Mouse (Mus musculus): ENCODE results near the gene Dcaf5.

The Dcaf5 gene

DNA sequence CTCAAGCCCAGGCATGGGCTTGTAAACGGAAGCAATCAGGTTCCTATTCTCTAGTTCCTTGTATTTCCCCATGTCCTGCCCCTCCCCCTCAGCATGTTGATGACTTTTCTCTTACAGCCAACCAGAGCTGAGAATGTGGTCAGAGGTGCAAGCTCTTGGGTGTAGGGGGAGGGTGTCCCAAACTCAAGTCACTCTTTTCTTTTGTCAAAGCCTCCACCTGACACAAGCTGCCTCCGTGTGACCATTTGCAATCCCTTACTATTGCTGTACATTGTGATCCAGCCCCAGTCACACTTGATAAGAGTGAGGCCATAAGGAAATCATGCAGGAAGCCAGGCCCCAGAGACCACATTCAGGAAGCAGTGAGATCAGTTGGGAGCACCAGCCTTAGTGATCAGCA lies 104.8 kb downstream of the Dcaf5 start:
- DNase-seq (ENCODE audit: low read depth): no peak

DNA sequence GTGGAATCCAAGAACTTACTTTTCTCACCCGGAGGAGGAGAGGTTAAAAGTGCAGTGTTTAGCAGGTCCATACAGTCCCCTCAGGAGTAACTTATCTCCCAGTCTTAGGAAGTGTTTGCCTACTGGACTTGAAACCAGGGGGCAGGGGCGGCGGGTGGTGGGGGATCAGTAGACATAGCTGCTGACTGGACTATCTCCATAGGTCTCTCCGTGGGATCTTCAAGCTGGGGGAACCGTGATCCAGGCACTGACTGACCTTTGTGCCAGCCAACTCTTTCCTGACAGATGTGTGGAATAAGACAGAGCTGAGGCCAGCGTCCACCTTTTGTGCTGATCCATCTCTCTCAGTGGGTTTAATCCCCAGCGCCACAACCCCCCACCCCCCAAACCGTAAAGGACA lies 105.6 kb downstream of the Dcaf5 start:
- no peak for DNase-seq (ENCODE audit: low read depth)

DNA sequence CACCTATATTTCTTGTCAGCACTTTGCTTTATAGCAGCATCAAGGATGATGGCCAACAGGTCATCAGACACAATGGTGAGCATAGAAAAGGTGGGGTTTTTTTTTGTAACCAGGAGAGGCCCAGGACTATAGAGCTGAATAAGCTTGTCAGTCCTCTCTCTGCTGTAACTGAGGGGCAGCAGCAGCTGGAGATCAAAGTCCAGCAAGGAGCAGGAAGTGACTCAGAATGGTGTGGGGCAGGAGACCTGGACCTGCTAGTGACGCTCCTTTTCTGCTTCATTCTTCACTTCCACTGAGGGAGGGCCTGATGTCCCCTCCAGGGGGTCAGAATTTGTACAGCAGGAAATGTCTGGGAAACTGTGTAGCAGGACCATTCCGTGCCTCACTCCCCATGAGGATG lies 106.8 kb downstream of the Dcaf5 start:
- DNase-seq (ENCODE audit: low read depth): no peak

DNA sequence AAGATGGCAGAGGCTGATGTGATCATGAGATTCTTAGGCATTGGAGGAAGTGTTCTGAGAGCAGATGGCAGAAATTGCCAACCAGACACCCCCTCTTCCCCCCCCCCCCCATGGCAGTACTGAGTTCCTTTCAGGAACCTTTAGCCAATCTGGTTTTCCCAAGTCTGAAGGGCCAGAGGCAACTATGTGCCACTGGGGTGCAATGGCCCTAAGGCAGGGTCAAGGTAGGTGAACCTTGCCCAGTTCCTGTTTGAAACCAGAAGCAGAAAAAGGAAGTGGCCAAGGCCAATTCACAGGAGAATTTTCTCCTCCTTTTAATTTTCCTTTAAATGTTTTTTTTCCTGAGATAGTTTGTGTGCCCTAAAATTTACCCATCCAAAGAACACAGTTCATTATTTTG lies 110.4 kb downstream of the Dcaf5 start:
- DNase-seq (ENCODE audit: low read depth): no peak

DNA sequence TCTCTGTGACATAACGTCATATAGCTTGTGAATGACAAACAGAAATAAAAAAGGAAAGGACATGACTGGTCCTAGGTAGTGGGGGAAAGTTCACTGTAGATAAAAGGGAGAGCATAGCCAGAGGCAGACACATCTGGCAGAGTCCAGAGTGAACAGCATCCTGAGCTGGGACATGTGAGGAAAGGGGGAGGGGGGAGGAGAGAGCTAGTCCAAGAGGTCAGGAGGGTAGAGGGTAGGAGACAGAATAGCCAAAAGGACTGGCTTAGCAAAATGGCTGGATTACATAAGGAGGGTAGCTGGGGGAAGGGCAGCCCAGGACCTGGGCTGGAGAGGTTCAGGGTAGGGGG lies 111.6 kb downstream of the Dcaf5 start:
- no peak for DNase-seq (ENCODE audit: low read depth)

DNA sequence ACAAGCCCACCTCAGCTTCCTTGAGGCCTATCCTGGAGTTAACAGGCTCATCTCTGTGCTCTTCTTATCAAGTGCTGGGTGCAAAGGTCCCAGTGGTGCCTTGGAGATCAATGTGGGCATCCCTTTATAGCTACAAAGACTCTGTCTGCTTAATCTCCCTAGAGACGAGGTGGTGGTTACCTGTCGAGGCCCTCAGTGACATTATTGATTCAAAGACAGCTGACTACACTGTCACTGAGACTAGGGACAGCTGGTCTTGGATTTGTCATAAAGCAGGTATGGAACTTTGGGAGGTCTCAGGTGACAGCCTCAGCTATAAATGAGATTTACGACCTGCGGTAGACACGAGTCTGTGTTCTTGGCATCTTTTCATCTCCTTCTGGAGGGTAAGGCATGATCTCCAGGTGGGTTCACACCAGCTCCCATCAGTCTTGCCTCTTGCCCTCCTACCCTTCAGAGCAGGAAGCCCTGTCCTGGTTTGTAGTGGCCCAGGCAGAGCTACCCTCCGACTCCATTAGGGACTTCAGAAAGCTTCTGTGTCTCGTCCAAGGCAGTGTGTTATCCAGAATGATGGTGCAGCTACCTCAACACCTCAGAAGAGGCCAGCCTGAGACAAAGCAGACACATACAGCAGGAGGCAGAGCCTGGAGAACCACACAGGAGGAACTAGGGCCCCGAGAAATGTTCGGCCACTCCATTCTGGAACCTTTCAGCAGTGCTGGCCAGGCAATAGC lies 112.2 kb downstream of the Dcaf5 start:
- no peak for DNase-seq (ENCODE audit: low read depth)

DNA sequence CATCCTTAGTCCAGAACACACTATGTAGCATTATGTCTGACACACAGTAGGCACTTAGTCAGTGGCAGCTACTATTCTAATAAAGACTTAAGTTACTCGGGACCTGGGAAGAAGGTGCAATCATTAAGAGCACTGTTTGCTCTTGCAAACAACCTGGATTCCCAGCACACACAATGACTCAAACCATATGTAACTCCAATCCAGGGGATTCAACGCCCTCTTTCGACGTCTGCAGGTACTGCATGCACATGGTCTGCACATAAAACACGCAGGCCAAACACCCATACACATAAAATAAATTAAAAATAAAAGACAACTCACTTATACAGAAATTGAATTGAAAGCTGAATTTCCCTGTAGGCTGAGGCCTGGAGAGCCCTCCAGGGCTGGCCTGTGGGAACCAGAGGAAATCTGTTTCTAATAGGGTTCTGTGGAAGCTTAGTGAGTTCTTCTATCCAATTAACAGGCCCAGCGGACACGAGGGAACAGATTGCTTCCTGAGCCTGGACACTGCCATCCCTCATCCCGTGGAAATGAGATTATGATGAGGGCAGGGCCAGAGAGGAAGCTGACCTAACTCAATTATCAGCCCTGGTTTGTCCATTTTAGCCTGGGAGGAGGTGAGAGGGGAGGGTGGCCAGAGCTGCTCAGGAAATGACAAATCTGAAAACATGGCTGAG lies 112.9 kb downstream of the Dcaf5 start:
- DNase-seq (ENCODE audit: low read depth): no peak

DNA sequence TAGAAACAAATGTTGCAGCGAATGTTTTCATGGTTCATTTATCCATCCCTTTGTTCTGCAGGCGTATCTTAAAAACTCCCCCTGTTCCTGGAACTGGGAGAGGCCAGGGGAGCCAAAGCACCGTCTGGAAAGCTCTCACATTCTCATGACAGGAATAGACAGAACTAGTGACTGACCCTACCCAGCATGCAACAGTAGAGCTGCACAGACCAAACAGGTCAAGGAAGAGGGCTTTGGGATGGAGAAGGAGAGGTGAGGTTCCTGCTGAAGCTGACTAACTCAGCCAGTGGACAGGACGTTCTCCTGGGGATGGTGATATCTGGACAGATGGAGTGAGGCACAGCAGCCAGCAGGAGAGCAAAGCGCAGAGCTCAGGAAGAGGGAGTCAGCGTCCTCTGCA lies 113.9 kb downstream of the Dcaf5 start:
- DNase-seq (ENCODE audit: low read depth): no peak

DNA sequence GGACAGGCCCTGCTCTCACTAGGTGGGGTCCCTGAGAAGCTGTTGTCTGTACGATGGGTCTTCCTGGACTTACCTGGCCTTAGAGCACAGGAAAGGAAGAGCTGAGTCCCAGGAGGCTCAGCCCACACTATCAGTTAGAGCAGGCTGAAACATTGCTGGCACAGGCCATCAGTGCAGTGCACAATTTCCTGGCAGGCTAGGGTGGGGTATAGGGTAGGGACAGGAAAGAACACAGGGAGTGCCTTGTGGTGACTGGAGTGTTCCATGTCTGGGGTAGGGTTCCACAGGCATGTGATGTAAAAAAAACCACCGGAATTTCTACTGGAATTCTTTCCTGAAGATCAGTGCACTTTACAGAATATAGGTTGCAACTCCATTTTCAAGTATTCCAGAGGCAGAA lies 117.3 kb downstream of the Dcaf5 start:
- DNase-seq (ENCODE audit: low read depth): peak; percentile 11

DNA sequence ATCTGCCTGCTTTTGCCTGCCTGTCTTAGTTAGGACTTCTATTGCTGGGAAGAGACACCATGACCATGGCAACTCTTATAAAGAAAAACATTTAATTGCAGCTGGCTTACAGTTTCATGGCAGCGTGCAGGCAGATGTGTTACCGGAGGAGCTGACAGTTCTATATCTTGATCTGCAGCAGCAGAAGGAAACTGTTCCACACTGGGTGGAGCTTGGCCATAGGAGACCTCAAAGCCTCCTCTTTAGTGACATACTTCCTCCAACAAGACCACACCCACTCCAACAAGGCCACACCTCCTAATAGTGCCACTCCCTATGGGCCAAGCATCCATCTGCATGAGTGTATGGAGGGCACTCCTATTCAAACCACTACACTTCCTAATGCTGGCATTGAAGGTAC lies 121.1 kb downstream of the Dcaf5 start:
- no peak for DNase-seq (ENCODE audit: low read depth)

DNA sequence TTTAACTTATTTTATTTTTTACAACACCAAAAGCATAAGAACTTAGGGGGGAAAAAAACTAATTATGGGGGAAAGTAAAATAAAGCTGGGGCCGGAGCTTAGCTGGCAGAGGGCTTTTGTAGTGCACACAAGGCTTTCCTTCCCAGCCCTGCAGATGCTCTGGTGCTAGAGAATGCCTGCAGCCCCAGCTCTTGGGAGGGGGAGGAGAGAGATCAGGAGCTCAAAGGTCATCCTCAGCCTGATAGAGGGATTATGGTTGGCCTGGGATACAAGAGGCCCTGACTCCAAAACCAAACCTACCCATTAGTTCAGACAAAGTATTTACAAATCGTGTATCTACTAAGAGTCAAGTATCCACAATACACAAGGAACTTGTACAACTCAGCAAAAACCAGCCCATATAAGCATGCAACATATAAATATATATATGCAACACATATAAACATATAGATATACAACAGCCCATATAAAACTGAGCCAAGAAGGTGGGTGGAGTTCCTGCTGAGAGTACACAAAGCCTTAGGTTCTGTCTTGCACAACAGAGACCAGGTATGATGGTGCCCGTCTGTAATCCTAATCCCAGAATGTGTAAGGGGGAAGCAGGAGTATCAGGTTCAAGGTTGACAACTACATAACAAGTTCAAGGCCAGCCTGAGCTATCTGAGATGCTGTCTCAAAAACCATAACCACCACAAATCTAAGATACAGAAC lies 124.3 kb downstream of the Dcaf5 start:
- no peak for DNase-seq (ENCODE audit: low read depth)

DNA sequence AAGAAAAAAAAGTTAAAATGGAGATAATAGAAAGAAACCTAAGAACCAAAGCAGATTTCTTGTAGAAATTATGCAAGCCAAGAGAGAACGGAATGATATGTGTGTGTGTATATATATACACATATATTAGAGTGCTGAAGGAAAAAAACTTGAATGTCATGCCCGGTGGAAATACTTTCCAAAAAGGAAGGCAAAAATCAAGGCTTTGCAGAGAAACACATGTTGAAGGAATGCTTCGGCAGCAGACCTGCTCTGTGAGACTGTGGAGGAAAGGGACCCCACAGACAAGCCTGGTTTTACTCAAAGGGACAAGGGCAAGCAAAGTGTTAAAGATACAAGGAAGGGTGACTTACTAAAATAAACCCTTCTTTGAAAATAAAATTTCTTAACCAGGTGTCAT lies 128.8 kb downstream of the Dcaf5 start:
- DNase-seq (ENCODE audit: low read depth): no peak

DNA sequence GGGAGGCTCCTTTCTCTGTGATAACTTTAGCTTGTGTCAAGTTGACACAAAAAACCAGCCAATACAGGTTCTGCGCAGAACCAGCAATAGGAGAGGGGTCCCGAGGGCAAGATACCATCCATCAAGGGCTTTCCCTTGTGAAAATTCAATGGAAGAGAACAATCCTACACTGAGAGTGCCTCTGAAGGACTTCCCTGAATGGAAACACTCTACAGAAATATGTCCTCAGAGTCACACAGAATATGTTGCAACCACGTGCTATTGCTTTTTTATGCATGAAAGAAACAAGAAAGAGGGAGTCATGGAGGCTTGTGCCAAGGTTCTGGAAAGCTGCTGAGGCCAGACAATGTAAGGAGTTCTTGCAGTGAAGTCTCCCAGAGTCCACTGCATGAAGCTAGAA lies 131.9 kb downstream of the Dcaf5 start:
- no peak for DNase-seq (ENCODE audit: low read depth)

DNA sequence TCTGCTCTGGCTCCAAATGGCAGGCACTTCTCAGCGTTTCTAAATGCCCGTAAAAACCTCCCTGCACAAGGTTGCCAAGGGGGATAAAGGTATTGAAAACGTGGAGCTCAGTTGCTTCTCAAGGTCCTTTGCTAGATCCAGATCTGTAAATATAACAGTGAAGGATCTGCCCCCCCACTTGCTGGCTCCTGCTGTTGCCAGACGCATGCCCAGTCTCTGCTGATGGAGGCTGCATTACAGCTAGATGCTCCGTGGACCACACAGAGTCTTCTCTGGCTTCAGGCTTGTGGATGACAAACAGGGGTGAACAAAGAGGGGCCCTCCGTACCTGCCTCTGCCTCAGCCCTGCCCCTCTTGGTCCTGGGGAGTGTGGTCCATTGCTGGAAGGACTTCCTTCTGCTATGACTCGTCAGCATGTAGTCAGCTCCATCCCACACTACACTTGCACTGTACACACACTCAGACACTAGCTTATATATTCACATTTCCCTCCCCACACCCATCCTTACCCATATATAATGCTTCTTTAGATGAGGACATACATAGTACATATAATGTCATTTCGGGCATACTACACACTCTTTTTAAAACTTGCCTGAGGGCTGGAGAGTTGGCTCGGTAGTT lies 135.5 kb downstream of the Dcaf5 start:
- DNase-seq (ENCODE audit: low read depth): no peak

DNA sequence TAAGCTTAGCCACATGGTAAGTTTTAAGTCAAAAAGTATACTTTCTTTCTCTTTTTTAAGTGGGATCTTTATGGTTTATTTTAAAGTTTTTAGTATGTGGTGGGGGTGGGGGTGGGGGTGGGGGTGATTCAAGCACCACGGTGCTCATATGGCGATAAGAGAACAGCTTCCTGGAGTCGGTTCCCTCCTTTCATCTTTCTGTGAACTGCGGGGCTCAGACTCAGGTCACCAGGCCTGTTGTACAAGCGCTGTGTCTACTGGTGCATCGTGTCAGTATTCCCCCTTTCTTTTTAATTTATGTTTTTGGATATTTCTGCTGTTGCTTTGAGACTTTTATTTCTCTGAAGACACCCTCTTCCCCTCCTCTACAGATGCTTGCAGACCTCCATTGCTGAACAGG lies 137.7 kb downstream of the Dcaf5 start:
- no peak for DNase-seq (ENCODE audit: low read depth)

DNA sequence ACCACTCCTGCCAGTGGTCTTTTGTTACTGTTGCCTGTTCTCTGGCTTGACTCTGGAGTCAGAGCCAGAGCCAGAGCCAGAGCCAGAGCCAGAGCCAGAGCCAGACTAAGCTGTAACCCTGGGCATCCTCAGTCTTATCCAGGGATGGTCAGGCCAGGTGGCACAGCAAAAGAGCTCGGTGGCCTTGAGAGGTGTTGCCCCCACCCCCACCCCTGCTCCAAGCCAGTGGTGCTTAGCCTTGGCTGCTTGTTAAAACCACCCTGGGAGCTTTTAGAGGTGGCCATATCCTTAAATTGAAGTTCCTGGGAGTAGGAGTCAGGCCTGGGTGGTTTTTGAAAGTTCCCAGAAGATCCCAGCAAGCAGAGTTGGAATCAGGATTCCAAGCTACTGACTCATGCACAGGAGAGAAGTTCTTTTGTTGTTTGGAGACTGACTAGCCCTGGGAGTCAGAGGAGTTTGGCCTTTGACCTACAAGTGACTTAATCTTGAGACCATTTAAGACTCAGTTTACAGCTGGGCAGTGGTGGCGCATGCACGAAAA lies 144.4 kb downstream of the Dcaf5 start:
- DNase-seq (ENCODE audit: low read depth): peak; percentile 80

DNA sequence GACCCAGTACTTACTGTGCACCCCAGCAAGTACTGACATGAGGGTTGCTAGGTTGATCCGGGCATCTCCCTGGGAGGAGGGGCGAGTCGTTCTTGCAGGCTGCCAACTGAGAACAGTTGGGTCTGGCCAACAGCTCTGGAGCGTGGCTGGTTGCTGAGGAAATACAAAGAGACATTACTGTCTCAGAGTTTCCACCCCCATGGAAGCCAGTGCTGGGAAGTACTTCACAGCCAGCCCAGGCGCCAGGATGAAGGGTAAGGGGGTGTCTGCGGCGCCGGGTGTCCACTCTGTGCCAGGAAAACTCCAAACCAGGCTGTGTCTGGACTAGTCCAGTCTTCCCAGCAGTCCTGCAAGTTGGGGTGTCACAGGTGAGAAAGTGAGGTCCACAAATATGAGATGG lies 145.4 kb downstream of the Dcaf5 start:
- DNase-seq (ENCODE audit: low read depth): peak; percentile 87

DNA sequence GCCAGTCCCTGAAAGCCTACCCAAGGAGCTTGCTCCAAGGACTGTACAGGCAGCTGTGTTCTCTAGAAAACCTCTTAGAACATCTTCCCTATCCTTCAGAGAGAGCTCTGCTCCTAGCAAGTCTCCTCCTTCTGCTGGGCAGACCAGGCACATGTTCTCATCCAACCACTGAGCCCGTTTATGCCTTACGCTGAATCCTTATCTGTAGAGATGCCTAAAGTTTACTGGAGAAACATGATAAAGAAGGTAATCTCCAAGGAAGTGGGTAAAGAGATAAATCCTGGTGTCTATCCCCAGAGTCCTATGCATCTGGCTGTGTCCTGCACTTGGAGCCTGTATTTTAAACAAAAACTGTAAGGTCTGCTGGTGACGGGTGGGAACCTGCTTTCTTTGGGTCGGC lies 145.9 kb downstream of the Dcaf5 start:
- no peak for DNase-seq (ENCODE audit: low read depth)

DNA sequence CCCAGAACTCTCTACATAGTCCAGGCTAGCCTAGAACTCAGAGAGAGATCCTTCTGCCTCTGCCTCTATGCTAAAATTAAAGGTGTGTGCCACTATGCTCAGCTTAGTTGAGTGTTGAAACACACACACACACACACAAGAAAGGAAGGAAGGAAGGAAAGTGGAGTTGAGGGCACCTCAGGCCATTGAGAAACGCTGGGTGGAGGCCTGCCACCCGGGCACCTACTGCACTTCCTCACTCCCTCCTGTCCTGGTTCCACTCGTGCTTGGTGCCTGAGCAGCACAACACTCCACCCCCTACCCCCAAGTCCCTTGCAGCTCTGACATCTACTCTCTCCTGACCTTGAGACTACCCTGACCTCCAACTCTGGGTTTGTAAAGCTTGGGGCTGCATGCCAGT lies 146.7 kb downstream of the Dcaf5 start:
- DNase-seq (ENCODE audit: low read depth): no peak

DNA sequence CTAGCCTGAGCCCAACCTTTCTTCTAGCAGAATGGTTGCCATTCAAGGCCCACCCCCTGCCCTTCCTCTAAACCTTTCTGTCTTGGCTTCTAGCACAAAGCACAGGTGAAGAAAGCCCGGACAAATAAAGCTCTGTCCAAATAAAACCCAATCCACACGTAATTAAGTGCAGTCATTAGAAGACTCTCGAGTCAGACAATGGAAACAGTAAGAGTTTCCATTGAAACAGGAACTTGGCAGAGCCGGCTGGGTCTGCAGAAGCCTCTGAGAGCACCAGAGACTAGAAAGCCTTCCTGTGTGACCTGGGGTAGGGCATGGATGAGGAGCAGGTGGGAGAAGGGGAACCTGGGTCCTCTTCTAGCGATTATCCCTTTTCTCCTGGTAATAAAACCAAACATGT lies 150.5 kb downstream of the Dcaf5 start:
- no peak for DNase-seq (ENCODE audit: low read depth)
